Mouse (Mus musculus): Measurements from ENCODE around the gene Cacng2. TPM values are rescaled to one million over a fixed set of nuclear protein-coding genes. Genes with fewer than 3 reads are reported as not detected.
A peak's percentile ranks its signal among the peaks of the same experiment; 100 is the strongest.

Gene Cacng2
- total and polyA plus RNA-seq, 3 experiments: not detected

- intact Hi-C loops (cut with DNase I): no loop called here
- DNase-seq: peak; percentile 25 to 62
- TF ChIP-seq CTCF (IDR thresholded peaks at IDR 0.05) (no peak), POLR2A (IDR thresholded peaks at IDR 0.05; ENCODE audit: insufficient read depth, low read depth, low read length) (no peak), EP300 (IDR thresholded peaks at IDR 0.05; ENCODE audit: insufficient read depth, low read depth, low read length) (no peak)
- Histone ChIP-seq H3K27me3 (ENCODE audit: control insufficient read depth, insufficient read depth, low read length) (no peaks in the 10 kb centered on the region), H3K9ac (ENCODE audit: low read depth, low read length) (no peak overlapping the region), H3K4me3 (no peak overlapping the region), H3K36me3 (ENCODE audit: control insufficient read depth, insufficient read depth, low read length) (no peaks in the 10 kb centered on the region), H3K4me1 (ENCODE audit: control insufficient read depth, insufficient read depth, low read length) (no peaks in the 10 kb centered on the region), H3K27ac (no peak overlapping the region), H3K79me2 (replicated peaks; ENCODE audit: control insufficient read depth, insufficient read depth, low read length) (no peaks in the 10 kb centered on the region)
- 2% methylated on average over 5 of the region's 5 CpGs for WGBS
Observed at GRCm38 (mm10) chr15:78066475-78066874, 53.4 kb downstream of the Cacng2 start.

GRCm38 (mm10) chr15:78065541-78065940, 54.3 kb downstream of the Cacng2 start:
- no peak overlapping the region for H3K4me3 ChIP-seq
- WGBS: 81% methylated on average over 5 of the region's 5 CpGs
- no peak for TF ChIP-seq POLR2A (IDR thresholded peaks at IDR 0.05; ENCODE audit: insufficient read depth, low read depth, low read length)
- no peak for TF ChIP-seq EP300 (IDR thresholded peaks at IDR 0.05; ENCODE audit: insufficient read depth, low read depth, low read length)
- no peak for TF ChIP-seq CTCF (IDR thresholded peaks at IDR 0.05)
- no peak overlapping the region for H3K27ac ChIP-seq
- no peaks in the 10 kb centered on the region for H3K4me1 ChIP-seq (ENCODE audit: control insufficient read depth, insufficient read depth, low read length)
- no peaks in the 10 kb centered on the region for H3K79me2 ChIP-seq (replicated peaks; ENCODE audit: control insufficient read depth, insufficient read depth, low read length)
- H3K36me3 ChIP-seq (ENCODE audit: control insufficient read depth, insufficient read depth, low read length): no peaks in the 10 kb centered on the region
- no peak for DNase-seq
- intact Hi-C loops (cut with DNase I): no loop called here
- no peak overlapping the region for H3K9ac ChIP-seq (ENCODE audit: low read depth, low read length)
- H3K27me3 ChIP-seq (ENCODE audit: control insufficient read depth, insufficient read depth, low read length): no peaks in the 10 kb centered on the region

GRCm38 (mm10) chr15:78064340-78064739, 55.5 kb downstream of the Cacng2 start:
- DNase-seq: no peak
- Histone ChIP-seq H3K36me3 (ENCODE audit: control insufficient read depth, insufficient read depth, low read length) (no peaks in the 10 kb centered on the region), H3K27me3 (ENCODE audit: control insufficient read depth, insufficient read depth, low read length) (no peaks in the 10 kb centered on the region), H3K4me1 (ENCODE audit: control insufficient read depth, insufficient read depth, low read length) (no peaks in the 10 kb centered on the region), H3K9ac (ENCODE audit: low read depth, low read length) (no peak overlapping the region), H3K27ac (no peak overlapping the region), H3K4me3 (no peak overlapping the region), H3K79me2 (replicated peaks; ENCODE audit: control insufficient read depth, insufficient read depth, low read length) (no peaks in the 10 kb centered on the region)
- 48% methylated on average over 6 of the region's 6 CpGs for WGBS
- intact Hi-C loops (cut with DNase I): no loop called here
- no peak for TF ChIP-seq POLR2A (IDR thresholded peaks at IDR 0.05; ENCODE audit: insufficient read depth, low read depth, low read length)
- TF ChIP-seq EP300 (IDR thresholded peaks at IDR 0.05; ENCODE audit: insufficient read depth, low read depth, low read length): no peak
- TF ChIP-seq CTCF (IDR thresholded peaks at IDR 0.05): no peak

- Histone ChIP-seq H3K27ac (no peak overlapping the region), H3K9ac (ENCODE audit: low read depth, low read length) (no peak overlapping the region), H3K4me3 (no peak overlapping the region), H3K4me1 (ENCODE audit: control insufficient read depth, insufficient read depth, low read length) (no peaks in the 10 kb centered on the region), H3K27me3 (ENCODE audit: control insufficient read depth, insufficient read depth, low read length) (no peaks in the 10 kb centered on the region), H3K79me2 (replicated peaks; ENCODE audit: control insufficient read depth, insufficient read depth, low read length) (no peaks in the 10 kb centered on the region), H3K36me3 (ENCODE audit: control insufficient read depth, insufficient read depth, low read length) (no peaks in the 10 kb centered on the region)
- TF ChIP-seq POLR2A (IDR thresholded peaks at IDR 0.05; ENCODE audit: insufficient read depth, low read depth, low read length) (no peak), CTCF (IDR thresholded peaks at IDR 0.05) (no peak), EP300 (IDR thresholded peaks at IDR 0.05; ENCODE audit: insufficient read depth, low read depth, low read length) (no peak)
- intact Hi-C loops (cut with DNase I): no loop called here
- no peak for DNase-seq
- WGBS: 62% methylated on average over 14 of the region's 14 CpGs
Observed at GRCm38 (mm10) chr15:78062467-78062866, 57.4 kb downstream of the Cacng2 start.

GRCm38 (mm10) chr15:78056930-78057329, 62.9 kb downstream of the Cacng2 start:
- H3K27ac ChIP-seq: no peak overlapping the region
- H3K36me3 ChIP-seq (ENCODE audit: control insufficient read depth, insufficient read depth, low read length): no peaks in the 10 kb centered on the region
- H3K4me1 ChIP-seq (ENCODE audit: control insufficient read depth, insufficient read depth, low read length): no peaks in the 10 kb centered on the region
- H3K9ac ChIP-seq (ENCODE audit: low read depth, low read length): no peak overlapping the region
- H3K79me2 ChIP-seq (replicated peaks; ENCODE audit: control insufficient read depth, insufficient read depth, low read length): no peaks in the 10 kb centered on the region
- WGBS: 67% methylated on average over 1 of the region's 1 CpGs
- no peaks in the 10 kb centered on the region for H3K27me3 ChIP-seq (ENCODE audit: control insufficient read depth, insufficient read depth, low read length)
- H3K4me3 ChIP-seq: no peak overlapping the region
- TF ChIP-seq EP300 (IDR thresholded peaks at IDR 0.05; ENCODE audit: insufficient read depth, low read depth, low read length) (no peak), CTCF (IDR thresholded peaks at IDR 0.05) (no peak), POLR2A (IDR thresholded peaks at IDR 0.05; ENCODE audit: insufficient read depth, low read depth, low read length) (no peak)
- no peak for DNase-seq
- intact Hi-C loops (cut with DNase I): no loop called here

- intact Hi-C loops (cut with DNase I): no loop called here
- no peak for DNase-seq
- Histone ChIP-seq H3K36me3 (ENCODE audit: control insufficient read depth, insufficient read depth, low read length) (no peaks in the 10 kb centered on the region), H3K9ac (ENCODE audit: low read depth, low read length) (no peak overlapping the region), H3K4me1 (ENCODE audit: control insufficient read depth, insufficient read depth, low read length) (no peaks in the 10 kb centered on the region), H3K27me3 (ENCODE audit: control insufficient read depth, insufficient read depth, low read length) (no peaks in the 10 kb centered on the region), H3K79me2 (replicated peaks; ENCODE audit: control insufficient read depth, insufficient read depth, low read length) (no peaks in the 10 kb centered on the region), H3K27ac (no peak overlapping the region), H3K4me3 (no peak overlapping the region)
- WGBS: 77% methylated on average over 10 of the region's 10 CpGs
- TF ChIP-seq POLR2A (IDR thresholded peaks at IDR 0.05; ENCODE audit: insufficient read depth, low read depth, low read length) (no peak), CTCF (IDR thresholded peaks at IDR 0.05) (no peak), EP300 (IDR thresholded peaks at IDR 0.05; ENCODE audit: insufficient read depth, low read depth, low read length) (no peak)
Observed at GRCm38 (mm10) chr15:78050682-78051081, 69.1 kb downstream of the Cacng2 start.

Data from heart, adult 2 months (tissue).